Mouse (Mus musculus): ENCODE results near the gene Sec31b.

- no peak for TF ChIP-seq CTCF (IDR thresholded peaks at IDR 0.05; ENCODE audit: low read depth)
- no peak for TF ChIP-seq EP300 (IDR thresholded peaks at IDR 0.05; ENCODE audit: low read depth)
Measured at GRCm38 (mm10) chr19:44513921-44514482, 31.7 kb downstream of the Sec31b start.
